Mouse (Mus musculus): Measurements from ENCODE around the gene Daam1.

GRCm38 (mm10) chr12:71938513-71938912 lies 107.6 kb downstream of the Daam1 start:
- no peak for TF ChIP-seq CTCF (IDR thresholded peaks at IDR 0.05; ENCODE audit: control insufficient read depth, insufficient read depth, low read length)
- no peak for TF ChIP-seq POLR2A (IDR thresholded peaks at IDR 0.05; ENCODE audit: borderline replicate concordance, control insufficient read depth, low read depth, low read length)

Data from bone marrow, adult 2 months (tissue).